Mouse (Mus musculus): ENCODE measurements around the gene Syt7. TPM values are rescaled to one million over a fixed set of nuclear protein-coding genes. Genes with fewer than 3 reads are reported as not detected.

Gene Syt7
- total and polyA plus RNA-seq, 3 experiments = not detected

GRCm38 (mm10) chr19:10473779-10474178, 84.9 kb downstream of the Syt7 start:
- dilution Hi-C loops (cut with MboI; ENCODE audit: extremely low pct_ligation_motif_present, extremely low pct_unique_long_range_greater_than_20kb, low sequenced_read_pairs) (no loop called here), in situ Hi-C loops (cut with MboI; ENCODE audit: low pct_ligation_motif_present, low pct_unique_long_range_greater_than_20kb, low sequenced_read_pairs) (no loop called here)
- Histone ChIP-seq H3K27ac (ENCODE audit: insufficient read depth, low read depth) (no peak overlapping the region), H3K9me3 (replicated peaks; ENCODE audit: low read length) (no peaks in the 10 kb centered on the region), H3K79me2 (replicated peaks; ENCODE audit: control insufficient read depth, extremely low read depth, insufficient read depth, poor library complexity, severe bottlenecking) (no peaks in the 10 kb centered on the region), H3K4me3 (replicated peaks in 1 of 3; ENCODE audit: low read depth in 2 of 3, low read length in 2 of 3, poor library complexity in 1 of 3) (no peak overlapping the region), H3K9ac (ENCODE audit: insufficient read depth, low read depth) (no peak overlapping the region), H3K4me2 (ENCODE audit: insufficient read depth, low read depth, poor library complexity, severe bottlenecking) (no peak overlapping the region), H3K4me1 (ENCODE audit: control insufficient read depth in 1 of 2, insufficient read depth in 2 of 2) (peaks cover 3 to 9% of the 10 kb centered on the region in 2 experiments; a peak in 2 of 4 replicates), H3K27me3 (replicated peaks) (peaks cover 9% of the 10 kb centered on the region), H3K36me3 (replicated peaks in 1 of 2; ENCODE audit: control insufficient read depth in 1 of 2, insufficient read depth in 1 of 2, low read length in 1 of 2) (no peaks in the 10 kb centered on the region)
- no peak for DNase-seq (ENCODE audit: extremely low read depth)
- TF ChIP-seq MAFK (IDR thresholded peaks at IDR 0.05; ENCODE audit: insufficient replicate concordance, low read length) (no peak), MXI1 (IDR thresholded peaks at IDR 0.05; ENCODE audit: low read depth, low read length) (no peak), ELF1 (IDR thresholded peaks at IDR 0.05; ENCODE audit: low read depth, low read length) (no peak), JUN (IDR thresholded peaks at IDR 0.05; ENCODE audit: insufficient read depth, low read depth, low read length) (no peak), CTCF (conservative IDR thresholded peaks at IDR 0.05 in 1 of 2, IDR thresholded peaks at IDR 0.05 in 1 of 2; ENCODE audit: low read depth in 2 of 2, low read length in 2 of 2) (no peak)

- peak; percentile 17 for DNase-seq (ENCODE audit: extremely low read depth)
- no peak overlapping the region for H3K9ac ChIP-seq (ENCODE audit: insufficient read depth, low read depth)
- H3K36me3 ChIP-seq (replicated peaks in 1 of 2; ENCODE audit: control insufficient read depth in 1 of 2, insufficient read depth in 1 of 2, low read length in 1 of 2) = no peaks in the 10 kb centered on the region
- H3K27me3 ChIP-seq (replicated peaks) = peaks cover 2% of the 10 kb centered on the region
- H3K4me1 ChIP-seq (ENCODE audit: control insufficient read depth in 1 of 2, insufficient read depth in 2 of 2) = peaks cover 3 to 19% of the 10 kb centered on the region in 2 experiments
- H3K79me2 ChIP-seq (replicated peaks; ENCODE audit: control insufficient read depth, extremely low read depth, insufficient read depth, poor library complexity, severe bottlenecking) = no peaks in the 10 kb centered on the region
- H3K4me2 ChIP-seq (ENCODE audit: insufficient read depth, low read depth, poor library complexity, severe bottlenecking) = no peak overlapping the region
- TF ChIP-seq NRF1 (IDR thresholded peaks at IDR 0.05; ENCODE audit: low read depth, low read length) (no peak), CHD1 (IDR thresholded peaks at IDR 0.05; ENCODE audit: low read depth, low read length) (no peak), MYC (IDR thresholded peaks at IDR 0.05; ENCODE audit: low read depth, low read length) (no peak), RAD21 (IDR thresholded peaks at IDR 0.05; ENCODE audit: low read depth, low read length) (no peak), MEF2A (IDR thresholded peaks at IDR 0.05; ENCODE audit: borderline replicate concordance, low read depth, low read length) (no peak), NELFE (IDR thresholded peaks at IDR 0.05; ENCODE audit: low read depth, low read length) (no peak), RCOR1 (conservative IDR thresholded peaks at IDR 0.05; ENCODE audit: low read depth, low read length) (no peak), MAZ (IDR thresholded peaks at IDR 0.05; ENCODE audit: low read depth, low read length) (no peak), PAX5 (IDR thresholded peaks at IDR 0.05; ENCODE audit: low read length) (no peak), MAX (IDR thresholded peaks at IDR 0.05; ENCODE audit: low read length) (no peak), GABPA (IDR thresholded peaks at IDR 0.05; ENCODE audit: insufficient replicate concordance, low read depth, low read length) (no peak), CTCF (conservative IDR thresholded peaks at IDR 0.05 in 1 of 2, IDR thresholded peaks at IDR 0.05 in 1 of 2; ENCODE audit: low read depth in 2 of 2, low read length in 2 of 2) (no peak)
- in situ Hi-C loops (cut with MboI; ENCODE audit: low pct_ligation_motif_present, low pct_unique_long_range_greater_than_20kb, low sequenced_read_pairs) = no loop called here
- H3K9me3 ChIP-seq (replicated peaks; ENCODE audit: low read length) = no peaks in the 10 kb centered on the region
- dilution Hi-C loops (cut with MboI; ENCODE audit: extremely low pct_ligation_motif_present, extremely low pct_unique_long_range_greater_than_20kb, low sequenced_read_pairs) = no loop called here
- H3K27ac ChIP-seq (ENCODE audit: insufficient read depth, low read depth) = no peak overlapping the region
- H3K4me3 ChIP-seq (replicated peaks in 1 of 3; ENCODE audit: low read depth in 2 of 3, low read length in 2 of 3, poor library complexity in 1 of 3) = no peak overlapping the region
These were observed 90.7 kb downstream of the Syt7 start for GRCm38 (mm10) chr19:10479541-10479940.

Data from CH12.LX (cell line).